Mouse (Mus musculus) bone marrow, adult 2 months (tissue): ENCODE measurements at regions not wholly inside any gene's neighbourhood (a gene's known extent, or its start where the extent isn't known, plus 50 kb on each side); places are given as distances from the start of the nearest gene placed in this dataset.

Experiments used
- CTCF ChIP-seq: fragments of 200-500 bp; IDR thresholded peaks from 2 replicates; pipeline ENCODE4 v1.5.1; 2011; ENCODE audit warnings: low read length, control low read depth; ENCODE audit not compliant: control insufficient read depth, insufficient read depth
- POLR2A ChIP-seq: fragments of 200-500 bp; IDR thresholded peaks from 2 replicates; pipeline ENCODE4 v1.6.1; 2011; ENCODE audit warnings: low read depth, mild to moderate bottlenecking, control low read depth, low read length, borderline replicate concordance; ENCODE audit not compliant: control insufficient read depth

- TF ChIP-seq POLR2A: no peak
- TF ChIP-seq CTCF: no peak
These were observed 395.0 kb upstream of the Adgrl2 start for GRCm38 (mm10) chr3:149385336-149385735.
